Comparison of ENCODE assay signal across 9 mouse cellular contexts in genomic region chrX:6172823-6173640, GRCm38 (mm10). TPM values are rescaled to one million over a fixed set of nuclear protein-coding genes. Genes with fewer than 3 reads are reported as not detected.
DNase-seq lines count a peak whose midpoint lies in the region; ATAC-seq lines count a peak whose summit lies in the region.
"Not testable (repeated sequence)": the region's sequence is repeated elsewhere in the genome, so short reads cannot be mapped to it uniquely, and the experiment has no call there.
"Had no signal": no experiment of that assay in that cellular context is flagged by ENCODE, and none has a peak within 500 bp of the region (broad histone marks: within the 10 kb centered on the region; RNA-seq: fewer than 3 reads in every experiment).

Gene Nudt10, minus strand, starts transcription at chrX:6173015.

- DNase-seq in adrenal gland, adult (ENCODE audit: inconsistent age in 2 of 2, low spot score in 1 of 2) = peak; percentile 25
- DNase-seq in gastrocnemius, postnatal 10 days = peak; percentile 7
- DNase-seq in layer of hippocampus, adult 18-20 months (ENCODE audit: low spot score in 2 of 2); limb, embryonic 11.5 days (ENCODE audit: low spot score); midbrain, embryonic 10.5 days (ENCODE audit: low spot score): not testable (repeated sequence)
- DNase-seq in right cerebral cortex, postnatal 4 days = peak; percentile 18

- not testable (repeated sequence) for H3K4me1 ChIP-seq in embryonic facial prominence, embryonic 12.5 days; hindbrain, embryonic 15.5 days (replicated peaks); limb, embryonic 11.5 days (ENCODE audit: control insufficient read depth, insufficient read depth, low read length); midbrain, embryonic 10.5 days

- not testable (repeated sequence) for H3K9me3 ChIP-seq in embryonic facial prominence, embryonic 12.5 days; hindbrain, embryonic 15.5 days; limb, embryonic 11.5 days (ENCODE audit: control insufficient read depth, low read length); midbrain, embryonic 10.5 days (replicated peaks)

- 30% methylated on average over 4 of the region's 116 CpGs for whole genome bisulfite sequencing in embryonic facial prominence, embryonic 12.5 days
- WGBS in hindbrain, embryonic 15.5 days = 12% methylated on average over 5 of the region's 116 CpGs
- 7% methylated on average over 3 of the region's 116 CpGs for WGBS in limb, embryonic 11.5 days
- WGBS in midbrain, embryonic 10.5 days = 18% methylated on average over 7 of the region's 116 CpGs

- H3K36me3 ChIP-seq in embryonic facial prominence, embryonic 12.5 days; hindbrain, embryonic 15.5 days; limb, embryonic 11.5 days (ENCODE audit: control insufficient read depth, insufficient read depth, low read length); midbrain, embryonic 10.5 days: not testable (repeated sequence)

- not testable (repeated sequence) for H3K27me3 ChIP-seq in embryonic facial prominence, embryonic 12.5 days; hindbrain, embryonic 15.5 days; limb, embryonic 11.5 days (ENCODE audit: control insufficient read depth, insufficient read depth, low read length); midbrain, embryonic 10.5 days (ENCODE audit: low read depth, poor library complexity, severe bottlenecking)

- peak within 1 kb of the TSS; percentile 30 for H3K4me3 ChIP-seq in embryonic facial prominence, embryonic 12.5 days
- H3K4me3 ChIP-seq in hindbrain, embryonic 15.5 days = peak within 1 kb of the TSS; percentile 40
- H3K4me3 ChIP-seq in limb, embryonic 11.5 days (ENCODE audit: low read depth, low read length) = peak within 1 kb of the TSS; percentile 20
- peak within 1 kb of the TSS; percentile 47 for H3K4me3 ChIP-seq in midbrain, embryonic 10.5 days

- ATAC-seq in embryonic facial prominence, embryonic 12.5 days (ENCODE audit: insufficient number of reproducible peaks, insufficient read depth, low FRiP score, low TSS enrichment) = peak; percentile 88
- peak; percentile 91 for ATAC-seq in hindbrain, embryonic 15.5 days (ENCODE audit: low FRiP score, low read depth)
- peak; percentile 86 for ATAC-seq in limb, embryonic 11.5 days (ENCODE audit: insufficient number of reproducible peaks, low FRiP score, low TSS enrichment, low read depth)

- H3K4me2 ChIP-seq in embryonic facial prominence, embryonic 12.5 days (replicated peaks) = peak within 1 kb of the TSS; percentile 38
- peak within 1 kb of the TSS; percentile 56 for H3K4me2 ChIP-seq in hindbrain, embryonic 15.5 days
- H3K4me2 ChIP-seq in limb, embryonic 11.5 days (ENCODE audit: low read depth, severe bottlenecking) = 0 out of 2 replicates have a peak within 1 kb of the TSS, but pooled peaks have one; percentile 8

- H3K27ac ChIP-seq in embryonic facial prominence, embryonic 12.5 days; limb, embryonic 11.5 days (replicated peaks; ENCODE audit: low read depth, low read length); midbrain, embryonic 10.5 days (replicated peaks): not testable (repeated sequence)
- H3K27ac ChIP-seq in hindbrain, embryonic 15.5 days (replicated peaks) = peak within 1 kb of the TSS; percentile 68

- H3K9ac ChIP-seq in embryonic facial prominence, embryonic 12.5 days; limb, embryonic 11.5 days (ENCODE audit: low read length): not testable (repeated sequence)
- 0 out of 2 replicates have a peak within 1 kb of the TSS, but pooled peaks have one; percentile 22 for H3K9ac ChIP-seq in hindbrain, embryonic 15.5 days

RNA-seq across cellular contexts. Expression of gene Nudt10, which starts in this region (rescaled TPM):
- 10.8 and 11.2 TPM in 2 replicates for polyA plus RNA-seq in embryonic facial prominence, embryonic 12.5 days (2016; fragmentation: Nextera tagmentation; extraction: Ambion mirVana)
- total RNA-seq in gastrocnemius, postnatal 10 days (2021) = 1 to 10 TPM; 1.1 to 1.6 TPM
- 49.0 and 51.4 TPM in 2 replicates for polyA plus RNA-seq in hindbrain, embryonic 15.5 days (2015; fragmentation: Nextera tagmentation; extraction: Ambion mirVana)
- total RNA-seq in layer of hippocampus, adult 18-20 months (2021) = 10 to 100 TPM; 27.7 to 32.0 TPM
- 11.8 and 13.6 TPM in 2 replicates for polyA plus RNA-seq in limb, embryonic 11.5 days (2014; fragmentation: Nextera tagmentation; extraction: Ambion mirVana)
- 14.4 and 17.8 TPM in 2 replicates for polyA plus RNA-seq in midbrain, embryonic 10.5 days (2016; fragmentation: Nextera tagmentation; extraction: Ambion mirVana)
- polyA plus RNA-seq: Patski had no signal

Comparison
In these comparisons a context has a peak if more than half of its experiments do, and no peak if none do; other contexts are left out.
1. RNA of gene Nudt10 (total RNA-seq): 27.7 to 32.0 TPM in layer of hippocampus, adult 18-20 months; 1.1 to 1.6 TPM in gastrocnemius, postnatal 10 days; every median in the first group is over 10 times any median in the second.
2. Peak in every context shown above with its lines, with median percentiles within 50 percentile points of each other: ATAC-seq, H3K4me2 ChIP-seq and H3K4me3 ChIP-seq.